ENCODE assay signal across 27 mouse cellular contexts in the genomic region with DNA sequence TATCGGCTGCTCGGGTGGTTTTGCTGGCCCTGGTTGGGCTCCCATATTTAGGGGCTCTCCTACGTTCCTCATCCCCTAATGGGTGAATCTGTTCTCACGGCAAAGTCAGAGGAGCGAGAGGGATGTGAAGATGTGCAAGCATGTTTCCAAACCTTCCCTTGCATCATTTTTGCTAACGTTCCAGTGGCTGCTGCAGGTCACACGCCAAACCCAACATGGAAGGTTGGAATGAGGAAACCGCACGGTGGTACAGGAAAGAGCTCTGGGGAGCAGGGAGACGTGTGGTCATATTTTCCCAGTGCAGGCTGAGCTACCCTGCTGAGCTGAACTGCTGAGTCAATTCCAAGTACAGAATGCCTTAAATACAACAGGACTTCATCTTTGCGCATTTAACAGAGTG. TPM values are rescaled to one million over a fixed set of nuclear protein-coding genes. Genes with fewer than 3 reads are reported as not detected.
DNase-seq lines count a peak whose midpoint lies in the region; ATAC-seq and TF ChIP-seq lines count a peak whose summit lies in the region.
"Had no signal": no experiment of that assay in that cellular context is flagged by ENCODE, and none has a peak within 500 bp of the region (broad histone marks: within the 10 kb centered on the region; RNA-seq: fewer than 3 reads in every experiment).

No protein-coding gene starts in this region.

- H3K4me2 ChIP-seq in midbrain, embryonic 11.5 days = no peak overlapping the region
- no peak overlapping the region for H3K4me2 ChIP-seq in midbrain, embryonic 16.5 days (ENCODE audit: low read length)
- H3K4me2 ChIP-seq in hindbrain, postnatal 0 days (ENCODE audit: low read depth, low read length) = no peak overlapping the region
- H3K4me2 ChIP-seq: forebrain, embryonic 13.5 days; heart, embryonic 11.5 days; hindbrain, embryonic 14.5 days had no signal

- TF ChIP-seq CTCF in hindbrain, postnatal 0 days (IDR thresholded peaks at IDR 0.05; ENCODE audit: low read depth) = no peak

- no peak for ATAC-seq in midbrain, embryonic 11.5 days (ENCODE audit: low FRiP score)
- ATAC-seq in midbrain, embryonic 16.5 days = no peak
- peak; percentile 49 to 75 for ATAC-seq in hematopoietic stem cell, adult 5-6 weeks (replicated peaks in 1 of 2; ENCODE audit: insufficient read depth in 1 of 2, low FRiP score in 2 of 2, low TSS enrichment in 1 of 2, low read depth in 1 of 2, poor library complexity in 2 of 2, severe bottlenecking in 2 of 2)
- ATAC-seq in megakaryocyte progenitor cell, adult 5-6 weeks (replicated peaks; ENCODE audit: poor library complexity) = peak; percentile 83
- no peak for ATAC-seq in hindbrain, postnatal 0 days
- ATAC-seq: forebrain, embryonic 13.5 days; forebrain, embryonic 16.5 days; intestine, postnatal 0 days; Patski had no signal

- peak; percentile 45 for DNase-seq in midbrain, embryonic 11.5 days (ENCODE audit: low spot score, missing footprints)
- no peak for DNase-seq in kidney, postnatal 4 days
- no peak for DNase-seq in hindbrain, postnatal 0 days (ENCODE audit: low spot score)
- DNase-seq: adrenal gland, postnatal 10 days; adrenal gland, postnatal 36 days; B cell, adult 2 months; cerebellum, adult 11 months; cerebellum, adult 2 months; cerebellum, adult 9-11 months; cerebellum, postnatal 36 days; gastrocnemius, adult 2 months; gastrocnemius, postnatal 14 days had no signal

- no peaks in the 10 kb centered on the region for H3K9me3 ChIP-seq in midbrain, embryonic 11.5 days (ENCODE audit: control insufficient read depth, low read length)
- H3K9me3 ChIP-seq in midbrain, embryonic 16.5 days (replicated peaks; ENCODE audit: control insufficient read depth, low read length, poor library complexity, severe bottlenecking) = no peaks in the 10 kb centered on the region
- no peaks in the 10 kb centered on the region for H3K9me3 ChIP-seq in hindbrain, postnatal 0 days (ENCODE audit: low read length)
- H3K9me3 ChIP-seq: forebrain, embryonic 10.5 days; forebrain, embryonic 13.5 days; G1E had no signal

- H3K9ac ChIP-seq in midbrain, embryonic 11.5 days (ENCODE audit: low read length) = no peak overlapping the region
- no peak overlapping the region for H3K9ac ChIP-seq in midbrain, embryonic 16.5 days (ENCODE audit: low read depth, low read length)
- no peak overlapping the region for H3K9ac ChIP-seq in hindbrain, postnatal 0 days (replicated peaks; ENCODE audit: low read length)
- H3K9ac ChIP-seq: forebrain, embryonic 13.5 days; hindbrain, embryonic 14.5 days had no signal

- H3K4me3 ChIP-seq in midbrain, embryonic 11.5 days (ENCODE audit: low read depth, low read length) = no peak overlapping the region
- H3K4me3 ChIP-seq in midbrain, embryonic 16.5 days (ENCODE audit: low read depth, low read length) = no peak overlapping the region
- no peak overlapping the region for H3K4me3 ChIP-seq in hindbrain, postnatal 0 days (ENCODE audit: low read length)
- H3K4me3 ChIP-seq: forebrain, embryonic 10.5 days; forebrain, embryonic 13.5 days; gastrocnemius, adult 2 months had no signal

- H3K36me3 ChIP-seq in midbrain, embryonic 11.5 days (ENCODE audit: control insufficient read depth, insufficient read depth, low read length) = no peaks in the 10 kb centered on the region
- H3K36me3 ChIP-seq in midbrain, embryonic 16.5 days (ENCODE audit: control insufficient read depth, insufficient read depth, low read length) = no peaks in the 10 kb centered on the region
- no peaks in the 10 kb centered on the region for H3K36me3 ChIP-seq in hindbrain, postnatal 0 days (ENCODE audit: insufficient read depth, low read length)
- H3K36me3 ChIP-seq: forebrain, embryonic 10.5 days; G1E had no signal

- WGBS in midbrain, embryonic 11.5 days = 88% methylated on average over 11 of the region's 11 CpGs
- 90% methylated on average over 11 of the region's 11 CpGs for WGBS in midbrain, embryonic 16.5 days
- 84% methylated on average over 11 of the region's 11 CpGs for WGBS in hindbrain, postnatal 0 days

- no peaks in the 10 kb centered on the region for H3K4me1 ChIP-seq in midbrain, embryonic 11.5 days (ENCODE audit: control insufficient read depth, insufficient read depth, low read length)
- 0 out of 2 replicates have a peak, but pooled peaks cover 3% of the 10 kb centered on the region for H3K4me1 ChIP-seq in midbrain, embryonic 16.5 days (ENCODE audit: control insufficient read depth, insufficient read depth, low read length)
- 0 out of 2 replicates have a peak, but pooled peaks cover 5% of the 10 kb centered on the region for H3K4me1 ChIP-seq in hindbrain, postnatal 0 days (ENCODE audit: insufficient read depth, low read length)

- no peak overlapping the region for H3K27ac ChIP-seq in midbrain, embryonic 11.5 days (ENCODE audit: low read depth, low read length)
- no peak overlapping the region for H3K27ac ChIP-seq in midbrain, embryonic 16.5 days (ENCODE audit: low read length)
- no peak overlapping the region for H3K27ac ChIP-seq in hindbrain, postnatal 0 days
- H3K27ac ChIP-seq: forebrain, embryonic 10.5 days; forebrain, embryonic 13.5 days; gastrocnemius, adult 2 months; hindbrain, embryonic 14.5 days had no signal

- no peaks in the 10 kb centered on the region for H3K27me3 ChIP-seq in midbrain, embryonic 11.5 days (ENCODE audit: control insufficient read depth, insufficient read depth, low read length)
- no peaks in the 10 kb centered on the region for H3K27me3 ChIP-seq in midbrain, embryonic 16.5 days (ENCODE audit: control insufficient read depth, insufficient read depth, low read depth, low read length)
- H3K27me3 ChIP-seq in hindbrain, postnatal 0 days (ENCODE audit: insufficient read depth, low read length) = no peaks in the 10 kb centered on the region
- H3K27me3 ChIP-seq: CH12.LX; forebrain, embryonic 13.5 days had no signal

RNA-seq across cellular contexts. Expression of a gene that starts 8.9 kb away (rescaled TPM):
- polyA plus RNA-seq in midbrain, embryonic 11.5 days (2014; fragmentation: Nextera tagmentation; extraction: Ambion mirVana) = not detected in 2 replicates
- polyA plus RNA-seq in midbrain, embryonic 16.5 days (2015; fragmentation: Nextera tagmentation; extraction: Ambion mirVana) = 0.16 and 0.32 TPM in 2 replicates
- 0.25 and 1.5 TPM in 2 replicates for total RNA-seq in hematopoietic stem cell, adult 5-6 weeks (2017)
- total RNA-seq in megakaryocyte progenitor cell, adult 5-6 weeks (2015) = 0.02 TPM in 1 of 2 replicates, not detected in the other
- total RNA-seq in megakaryocyte progenitor cell, adult 5-6 weeks (2017) = not detected in 2 replicates
- total RNA-seq in hindbrain, postnatal 0 days (2014; rRNA removed) = 0.47 and 0.97 TPM in 2 replicates
- polyA plus RNA-seq in hindbrain, postnatal 0 days (2015; fragmentation: Nextera tagmentation; extraction: Ambion mirVana) = 0.09 and 0.16 TPM in 2 replicates
- total RNA-seq: adrenal gland, adult 18-20 months; adrenal gland, postnatal 10 days; adrenal gland, postnatal 36 days; gastrocnemius, adult 2 months; gastrocnemius, postnatal 14 days; heart, postnatal 25 days had no signal
- polyA plus RNA-seq: embryonic facial prominence, embryonic 14.5 days; forebrain, embryonic 10.5 days; G1E; intestine, postnatal 0 days had no signal

Comparison
In these comparisons a context has a peak if more than half of its experiments do, and no peak if none do; other contexts are left out.
1. ATAC-seq: peak in hematopoietic stem cell, adult 5-6 weeks (2 of 2) and megakaryocyte progenitor cell, adult 5-6 weeks (single experiment); none in midbrain, embryonic 11.5 days (single experiment), midbrain, embryonic 16.5 days (single experiment) and hindbrain, postnatal 0 days (single experiment).